In genomic region chr17:34672246-34672792, GRCm38 (mm10) we compare ENCODE assay signal across 10 mouse cellular contexts. TPM values are rescaled to one million over a fixed set of nuclear protein-coding genes. Genes with fewer than 3 reads are reported as not detected.
DNase-seq lines count a peak whose midpoint lies in the region; ATAC-seq and TF ChIP-seq lines count a peak whose summit lies in the region.
"Had no signal": no experiment of that assay in that cellular context is flagged by ENCODE, and none has a peak within 500 bp of the region (broad histone marks: within the 10 kb centered on the region; RNA-seq: fewer than 3 reads in every experiment).

No protein-coding gene starts in this region.

- H3K4me3 ChIP-seq in layer of hippocampus, adult 2 months = peak overlapping the region; percentile 39; the same call in 1 of the 2 replicates
- H3K4me3 ChIP-seq in embryonic facial prominence, embryonic 14.5 days (ENCODE audit: low read depth, low read length) = peak overlapping the region; percentile 38
- peak overlapping the region; percentile 44 for H3K4me3 ChIP-seq in hindbrain, embryonic 16.5 days (ENCODE audit: low read length)
- H3K4me3 ChIP-seq: liver, embryonic 15.5 days had no signal

- no peaks in the 10 kb centered on the region for H3K9me3 ChIP-seq in embryonic facial prominence, embryonic 14.5 days (ENCODE audit: control insufficient read depth, low read length)
- H3K9me3 ChIP-seq in hindbrain, embryonic 16.5 days (ENCODE audit: control insufficient read depth, low read length) = no peaks in the 10 kb centered on the region
- H3K9me3 ChIP-seq: liver, embryonic 15.5 days had no signal

- H3K9ac ChIP-seq in embryonic facial prominence, embryonic 14.5 days (ENCODE audit: low read depth, low read length) = peak overlapping the region; percentile 52; the same call in 1 of the 2 replicates
- peak overlapping the region; percentile 54 for H3K9ac ChIP-seq in hindbrain, embryonic 16.5 days (ENCODE audit: low read depth, low read length)
- H3K9ac ChIP-seq: liver, embryonic 15.5 days had no signal

- no peak for DNase-seq in layer of hippocampus, adult 2 months (ENCODE audit: low spot score in 2 of 2)
- no peak for DNase-seq in layer of hippocampus, postnatal 10 days (ENCODE audit: low spot score in 2 of 2)
- no peak for DNase-seq in embryonic facial prominence, embryonic 14.5 days (ENCODE audit: low spot score)
- peak; percentile 22 for DNase-seq in neural tube, embryonic 10.5 days (ENCODE audit: extremely low spot score, low spot score)
- no peak for DNase-seq in left cerebral cortex, adult 18-20 months (ENCODE audit: low spot score in 2 of 2)
- DNase-seq in urinary bladder, postnatal 14 days (ENCODE audit: low spot score) = no peak
- no peak for DNase-seq in lung, postnatal 14 days
- DNase-seq: cerebellum, adult 11-12 months had no signal

- H3K4me1 ChIP-seq in embryonic facial prominence, embryonic 14.5 days (ENCODE audit: control insufficient read depth, insufficient read depth, low read length) = 0 out of 2 replicates have a peak, but pooled peaks cover 4% of the 10 kb centered on the region
- peaks cover 14% of the 10 kb centered on the region for H3K4me1 ChIP-seq in hindbrain, embryonic 16.5 days (ENCODE audit: control insufficient read depth, insufficient read depth, low read depth, low read length)

- no peak for ATAC-seq in embryonic facial prominence, embryonic 14.5 days (ENCODE audit: low read depth)
- ATAC-seq in hindbrain, embryonic 16.5 days = peak; percentile 8; the same call in 1 of the 2 replicates

- WGBS in embryonic facial prominence, embryonic 14.5 days = 28% methylated on average over 26 of the region's 49 CpGs
- 33% methylated on average over 49 of the region's 49 CpGs for WGBS in hindbrain, embryonic 16.5 days

- no peak for TF ChIP-seq CTCF in layer of hippocampus, adult 2 months (conservative IDR thresholded peaks at IDR 0.05)

- H3K27me3 ChIP-seq in embryonic facial prominence, embryonic 14.5 days (replicated peaks; ENCODE audit: control insufficient read depth, insufficient read depth, low read length) = peaks cover 64% of the 10 kb centered on the region
- H3K27me3 ChIP-seq in hindbrain, embryonic 16.5 days (replicated peaks; ENCODE audit: control insufficient read depth, insufficient read depth, low read length) = peaks cover 43% of the 10 kb centered on the region

- peak overlapping the region; percentile 61 for H3K4me2 ChIP-seq in embryonic facial prominence, embryonic 14.5 days (ENCODE audit: low read depth, low read length)
- peak overlapping the region; percentile 64 for H3K4me2 ChIP-seq in hindbrain, embryonic 16.5 days (ENCODE audit: low read length)

- no peak overlapping the region for H3K27ac ChIP-seq in layer of hippocampus, adult 2 months
- H3K27ac ChIP-seq in embryonic facial prominence, embryonic 14.5 days (replicated peaks; ENCODE audit: low read depth, low read length) = no peak overlapping the region
- no peak overlapping the region for H3K27ac ChIP-seq in hindbrain, embryonic 16.5 days (ENCODE audit: low read depth, low read length)
- H3K27ac ChIP-seq: liver, embryonic 15.5 days had no signal

- no peaks in the 10 kb centered on the region for H3K36me3 ChIP-seq in embryonic facial prominence, embryonic 14.5 days (ENCODE audit: control insufficient read depth, insufficient read depth, low read length)
- H3K36me3 ChIP-seq in hindbrain, embryonic 16.5 days (ENCODE audit: control insufficient read depth, insufficient read depth, low read length) = no peaks in the 10 kb centered on the region
- H3K36me3 ChIP-seq: liver, embryonic 15.5 days had no signal

RNA-seq across cellular contexts. Expression of gene Tnxb, which starts 2.0 kb away (rescaled TPM):
- 10 to 100 TPM; 10.9 to 11.0 TPM for total RNA-seq in layer of hippocampus, adult 2 months (2021)
- total RNA-seq in layer of hippocampus, postnatal 10 days (2021) = 1 to 10 TPM; 4.1 to 4.7 TPM
- 1.8 and 3.1 TPM in 2 replicates for polyA plus RNA-seq in embryonic facial prominence, embryonic 14.5 days (2014; fragmentation: Nextera tagmentation; extraction: Ambion mirVana)
- polyA plus RNA-seq in hindbrain, embryonic 16.5 days (2015; fragmentation: Nextera tagmentation; extraction: Ambion mirVana) = 0.30 and 0.34 TPM in 2 replicates
- total RNA-seq in left cerebral cortex, adult 18-20 months (2021) = 1 to 10 TPM; 1.6 to 1.9 TPM

RNA-seq across cellular contexts. Expression of gene Atf6b, which starts 25.4 kb away (rescaled TPM):
- total RNA-seq in layer of hippocampus, adult 2 months (2021) = 10 to 100 TPM; 92.0 to 93.2 TPM
- 10 to 100 TPM; 75.8 to 78.6 TPM for total RNA-seq in layer of hippocampus, postnatal 10 days (2021)
- 60.8 and 68.5 TPM in 2 replicates for polyA plus RNA-seq in embryonic facial prominence, embryonic 14.5 days (2014; fragmentation: Nextera tagmentation; extraction: Ambion mirVana)
- polyA plus RNA-seq in hindbrain, embryonic 16.5 days (2015; fragmentation: Nextera tagmentation; extraction: Ambion mirVana) = 110 and 121 TPM in 2 replicates
- total RNA-seq in left cerebral cortex, adult 18-20 months (2021) = 10 to 100 TPM; 60.1 to 63.2 TPM

RNA-seq across cellular contexts. Expression of gene Fkbpl, which starts 27.8 kb away (rescaled TPM):
- total RNA-seq in layer of hippocampus, adult 2 months (2021) = 10 to 100 TPM; 16.2 to 18.8 TPM
- total RNA-seq in layer of hippocampus, postnatal 10 days (2021) = 10 to 100 TPM; 11.8 to 14.8 TPM
- polyA plus RNA-seq in embryonic facial prominence, embryonic 14.5 days (2014; fragmentation: Nextera tagmentation; extraction: Ambion mirVana) = 10.0 and 11.8 TPM in 2 replicates
- 13.5 and 17.0 TPM in 2 replicates for polyA plus RNA-seq in hindbrain, embryonic 16.5 days (2015; fragmentation: Nextera tagmentation; extraction: Ambion mirVana)
- total RNA-seq in left cerebral cortex, adult 18-20 months (2021) = 10 to 100 TPM; 11.4 to 14.3 TPM

RNA-seq across cellular contexts. Expression of gene Prrt1, which starts 43.0 kb away (rescaled TPM):
- 100 to 1,000 TPM; 276 to 305 TPM for total RNA-seq in layer of hippocampus, adult 2 months (2021)
- total RNA-seq in layer of hippocampus, postnatal 10 days (2021) = 100 to 1,000 TPM; 231 to 238 TPM
- polyA plus RNA-seq in embryonic facial prominence, embryonic 14.5 days (2014; fragmentation: Nextera tagmentation; extraction: Ambion mirVana) = 0.64 and 0.92 TPM in 2 replicates
- polyA plus RNA-seq in hindbrain, embryonic 16.5 days (2015; fragmentation: Nextera tagmentation; extraction: Ambion mirVana) = 6.8 and 8.1 TPM in 2 replicates
- total RNA-seq in left cerebral cortex, adult 18-20 months (2021) = 100 to 1,000 TPM; 131 to 147 TPM
- polyA plus RNA-seq: liver, embryonic 15.5 days had no signal

RNA-seq across cellular contexts. Expression of gene Ppt2, which starts 44.0 kb away (rescaled TPM):
- 10 to 100 TPM; 46.8 to 55.8 TPM for total RNA-seq in layer of hippocampus, adult 2 months (2021)
- 10 to 100 TPM; 32.9 to 34.1 TPM for total RNA-seq in layer of hippocampus, postnatal 10 days (2021)
- polyA plus RNA-seq in embryonic facial prominence, embryonic 14.5 days (2014; fragmentation: Nextera tagmentation; extraction: Ambion mirVana) = 23.6 and 26.4 TPM in 2 replicates
- 19.9 and 23.5 TPM in 2 replicates for polyA plus RNA-seq in hindbrain, embryonic 16.5 days (2015; fragmentation: Nextera tagmentation; extraction: Ambion mirVana)
- 10 to 100 TPM; 43.6 to 47.2 TPM for total RNA-seq in left cerebral cortex, adult 18-20 months (2021)
